Mouse (Mus musculus) neural tube, embryonic 15.5 days (tissue): ENCODE results near the gene Zfp961. TPM values are rescaled to one million over a fixed set of nuclear protein-coding genes. Genes with fewer than 3 reads are reported as not detected.

Experiments
- ATAC-seq: fragments of 200-750 bp; cut with Nextera tagmentation; 2 replicates; pipeline ENCODE4 v1.8.0; 2017; ENCODE audit warnings: mild to moderate bottlenecking, moderate TSS enrichment, moderate library complexity; ENCODE audit not compliant: low FRiP score
- H3K27ac ChIP-seq: fragments of 300-500 bp; sonication (generic); replicated peaks from 2 replicates; pipeline ENCODE4 v1.5.1; 2015; ENCODE audit warnings: mild to moderate bottlenecking, inconsistent platforms
- H3K27me3 ChIP-seq: fragments of 300-500 bp; sonication (generic); replicated peaks from 2 replicates; pipeline ENCODE4 v1.6.1; 2015; ENCODE audit warnings: inconsistent platforms
- H3K36me3 ChIP-seq: fragments of 300-500 bp; sonication (generic); 2 replicates; pipeline ENCODE4 v1.6.1; 2015; ENCODE audit warnings: inconsistent platforms
- H3K4me1 ChIP-seq: fragments of 300-500 bp; sonication (generic); 2 replicates; pipeline ENCODE4 v1.6.1; 2015; ENCODE audit warnings: inconsistent platforms
- H3K4me2 ChIP-seq: fragments of 300-500 bp; sonication (generic); 2 replicates; pipeline ENCODE4 v1.6.1; 2015; ENCODE audit warnings: inconsistent platforms, mild to moderate bottlenecking, moderate library complexity
- H3K4me3 ChIP-seq: fragments of 300-500 bp; sonication (generic); replicated peaks from 2 replicates; pipeline ENCODE4 v1.5.1; 2015; ENCODE audit warnings: mild to moderate bottlenecking, inconsistent platforms
- H3K9ac ChIP-seq: fragments of 300-500 bp; sonication (generic); replicated peaks from 2 replicates; pipeline ENCODE4 v1.6.1; 2015; ENCODE audit warnings: mild to moderate bottlenecking, inconsistent platforms
- H3K9me3 ChIP-seq: fragments of 300-500 bp; sonication (generic); replicated peaks from 2 replicates; pipeline ENCODE4 v1.6.1; 2016; ENCODE audit warnings: inconsistent platforms
- WGBS: fragments of 180-500 bp; shearing (Covaris S2); methylation state at CpG from one replicate; pipeline ENCODE4 v1.1.7; 2015; ENCODE audit warnings: mixed read lengths; 5-methylcytosine and 5-hydroxymethylcytosine counted together
- polyA plus RNA-seq: library from polyadenylated mRNA; unstranded; fragments of >200 nt; fragmentation: Nextera tagmentation; extraction: Ambion mirVana; gene quantifications from 2 replicates; pipeline ENCODE4 v1.2.1, GENCODE M21; 2015

Zfp961 gene
- polyA plus RNA-seq, 1 experiment from 2014 or later, result 13.8 TPM

- no peak overlapping the region for H3K4me2 ChIP-seq
- H3K4me3 ChIP-seq, result no peak overlapping the region
- no peak overlapping the region for H3K27ac ChIP-seq
- H3K36me3 ChIP-seq, result peaks cover 51% of the 10 kb centered on the region
- no peaks in the 10 kb centered on the region for H3K9me3 ChIP-seq
- no peaks in the 10 kb centered on the region for H3K4me1 ChIP-seq
- ATAC-seq, result no peak
- no peak overlapping the region for H3K9ac ChIP-seq
- H3K27me3 ChIP-seq, result no peaks in the 10 kb centered on the region
Observed at GRCm38 (mm10) chr8:71966411-71966810, 15.6 kb downstream of the Zfp961 start.

DNA sequence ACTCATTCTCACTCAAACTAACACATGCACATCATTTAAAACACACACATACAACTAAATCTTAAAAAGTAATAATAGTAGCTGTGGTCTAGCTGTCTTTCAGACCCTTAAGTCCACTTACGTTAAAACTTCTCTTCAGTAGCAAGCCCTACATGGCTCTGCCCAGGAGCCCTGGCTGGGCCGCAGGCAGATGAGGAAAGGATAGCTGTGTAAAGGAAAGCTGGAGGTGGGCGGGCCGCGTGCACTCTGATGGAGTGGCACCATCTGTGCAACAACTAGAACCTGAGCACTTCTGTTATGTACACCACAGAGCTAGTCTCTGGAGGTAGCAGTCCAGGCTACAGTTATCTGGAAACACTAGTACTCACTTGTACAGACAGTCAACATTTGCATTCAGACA is 16.4 kb downstream of the Zfp961 start:
- H3K4me2 ChIP-seq, result no peak overlapping the region
- H3K4me3 ChIP-seq, result no peak overlapping the region
- H3K27ac ChIP-seq, result no peak overlapping the region
- H3K9ac ChIP-seq, result no peak overlapping the region
- no peaks in the 10 kb centered on the region for H3K4me1 ChIP-seq
- ATAC-seq, result no peak
- H3K27me3 ChIP-seq, result no peaks in the 10 kb centered on the region
- no peaks in the 10 kb centered on the region for H3K9me3 ChIP-seq
- WGBS, result 99% methylated on average over 5 of the region's 5 CpGs
- peaks cover 51% of the 10 kb centered on the region for H3K36me3 ChIP-seq

DNA sequence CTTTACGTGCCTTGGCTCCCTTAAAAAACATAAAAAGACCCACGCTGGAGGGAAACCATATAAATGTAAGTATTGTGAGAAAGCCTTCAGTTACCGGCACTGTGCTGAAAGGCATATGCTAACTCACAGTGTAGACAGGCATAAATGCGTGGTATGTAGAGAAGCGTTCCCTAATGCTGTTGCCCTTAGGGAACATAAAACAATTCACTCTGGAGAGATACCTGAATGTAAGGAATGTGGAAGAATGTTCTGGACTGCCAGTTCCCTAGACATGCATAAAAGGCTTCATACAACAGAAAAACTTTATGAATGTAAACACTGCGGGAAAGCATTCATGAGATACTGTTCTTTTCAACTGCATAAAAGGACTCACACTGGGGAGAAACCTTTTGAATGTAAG is 17.3 kb downstream of the Zfp961 start:
- ATAC-seq, result no peak
- Histone ChIP-seq H3K4me1 (no peaks in the 10 kb centered on the region), H3K4me3 (no peak overlapping the region), H3K27ac (no peak overlapping the region), H3K27me3 (no peaks in the 10 kb centered on the region), H3K4me2 (no peak overlapping the region), H3K36me3 (peaks cover 51% of the 10 kb centered on the region), H3K9me3 (no peaks in the 10 kb centered on the region), H3K9ac (no peak overlapping the region)
- whole genome bisulfite sequencing, result 87% methylated on average over 6 of the region's 6 CpGs

DNA sequence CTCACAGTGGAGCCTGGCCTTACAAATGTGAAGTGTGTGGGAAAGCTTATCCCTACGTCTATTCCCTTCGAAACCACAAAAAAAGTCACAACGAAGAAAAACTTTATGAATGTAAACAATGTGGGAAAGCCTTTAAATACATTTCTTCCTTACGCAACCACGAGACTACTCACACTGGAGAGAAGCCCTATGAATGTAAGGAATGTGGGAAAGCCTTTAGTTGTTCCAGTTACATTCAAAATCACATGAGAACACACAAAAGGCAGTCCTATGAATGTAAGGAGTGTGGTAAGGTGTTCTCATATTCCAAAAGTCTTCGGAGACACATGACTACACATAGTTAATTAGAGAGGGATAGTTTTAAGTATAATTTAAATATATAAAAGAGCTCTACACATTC is 17.8 kb downstream of the Zfp961 start:
- no peak overlapping the region for H3K4me2 ChIP-seq
- H3K27ac ChIP-seq, result no peak overlapping the region
- H3K36me3 ChIP-seq, result peaks cover 51% of the 10 kb centered on the region
- 94% methylated on average over 6 of the region's 6 CpGs for WGBS
- H3K9ac ChIP-seq, result no peak overlapping the region
- H3K27me3 ChIP-seq, result no peaks in the 10 kb centered on the region
- H3K4me3 ChIP-seq, result no peak overlapping the region
- ATAC-seq, result no peak
- H3K9me3 ChIP-seq, result no peaks in the 10 kb centered on the region
- no peaks in the 10 kb centered on the region for H3K4me1 ChIP-seq

DNA sequence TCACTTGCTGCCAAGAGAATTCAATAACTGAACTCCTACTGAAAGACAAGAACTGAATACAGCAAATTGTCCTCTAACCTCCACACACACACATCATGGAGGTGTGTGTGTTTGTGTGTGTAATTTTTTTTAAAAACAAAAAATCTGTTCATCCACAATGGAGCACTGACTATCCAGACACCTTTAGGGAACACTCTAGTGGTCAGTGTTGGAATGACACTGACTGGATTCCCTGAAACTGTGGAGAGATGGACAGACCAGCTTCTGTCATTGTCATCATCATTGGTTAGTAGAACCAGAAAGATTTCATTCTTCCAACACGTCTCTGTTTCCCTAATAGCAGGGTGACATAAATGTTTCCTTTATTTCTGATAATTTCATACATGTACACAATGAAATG is 21.1 kb downstream of the Zfp961 start:
- Histone ChIP-seq H3K4me3 (no peak overlapping the region), H3K27ac (no peak overlapping the region), H3K9me3 (no peaks in the 10 kb centered on the region), H3K4me1 (no peaks in the 10 kb centered on the region), H3K4me2 (no peak overlapping the region), H3K36me3 (peaks cover 22% of the 10 kb centered on the region), H3K9ac (no peak overlapping the region), H3K27me3 (no peaks in the 10 kb centered on the region)
- ATAC-seq, result no peak
- 83% methylated on average over 1 of the region's 1 CpGs for WGBS

DNA sequence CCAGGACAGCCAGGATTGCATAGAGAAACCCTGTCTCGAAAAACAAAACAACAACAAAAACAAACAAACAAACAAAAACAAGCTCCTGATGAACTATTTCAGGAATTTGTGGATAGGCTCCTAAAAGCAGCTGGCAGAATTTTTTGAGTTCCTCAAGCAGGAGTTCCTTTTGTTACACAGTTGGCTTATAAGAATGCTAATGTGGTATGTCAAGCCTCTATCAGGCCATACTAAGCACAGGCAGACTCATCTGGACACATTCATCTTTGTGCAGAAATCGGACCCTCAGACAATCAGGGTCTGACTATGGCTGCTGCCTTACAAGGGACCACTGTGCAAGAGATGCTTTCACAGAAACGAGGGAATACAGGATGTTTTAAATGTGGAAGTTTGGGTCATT is 23.4 kb downstream of the Zfp961 start:
- H3K4me2 ChIP-seq, result no peak overlapping the region
- no peaks in the 10 kb centered on the region for H3K9me3 ChIP-seq
- H3K36me3 ChIP-seq, result peaks cover 3% of the 10 kb centered on the region; the same call in 1 of the 2 replicates
- no peak overlapping the region for H3K27ac ChIP-seq
- H3K4me3 ChIP-seq, result no peak overlapping the region
- no peaks in the 10 kb centered on the region for H3K4me1 ChIP-seq
- H3K27me3 ChIP-seq, result no peaks in the 10 kb centered on the region
- ATAC-seq, result no peak
- H3K9ac ChIP-seq, result no peak overlapping the region
- WGBS, result 77% methylated on average over 3 of the region's 3 CpGs

DNA sequence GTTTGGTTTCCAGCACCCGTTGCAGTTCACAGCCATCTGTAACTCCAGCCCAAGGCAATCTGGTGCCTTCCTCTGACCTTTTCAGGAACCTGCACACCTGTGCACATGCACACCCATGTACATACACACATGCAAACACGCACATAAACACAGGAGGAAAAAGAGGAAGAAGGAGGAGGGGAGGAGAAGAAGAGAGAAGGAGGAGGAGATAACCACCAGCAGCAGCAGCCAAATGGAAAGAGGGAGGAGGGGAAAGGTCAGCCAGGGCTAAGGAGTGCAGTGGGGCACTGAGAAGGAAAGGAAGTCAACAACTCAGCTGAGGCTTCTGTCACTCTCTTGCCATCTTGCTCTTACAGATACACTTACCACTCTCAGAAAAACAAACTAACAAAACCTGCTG is 30.2 kb downstream of the Zfp961 start:
- Histone ChIP-seq H3K27me3 (no peaks in the 10 kb centered on the region), H3K36me3 (0 out of 2 replicates have a peak, but pooled peaks cover 3% of the 10 kb centered on the region), H3K27ac (no peak overlapping the region), H3K9ac (no peak overlapping the region), H3K4me1 (no peaks in the 10 kb centered on the region), H3K4me2 (no peak overlapping the region), H3K9me3 (no peaks in the 10 kb centered on the region), H3K4me3 (no peak overlapping the region)
- no peak for ATAC-seq
- 79% methylated on average over 2 of the region's 2 CpGs for WGBS

- no peak for ATAC-seq
- Histone ChIP-seq H3K4me1 (no peaks in the 10 kb centered on the region), H3K27ac (no peak overlapping the region), H3K4me2 (no peak overlapping the region), H3K27me3 (no peaks in the 10 kb centered on the region), H3K36me3 (0 out of 2 replicates have a peak, but pooled peaks cover 3% of the 10 kb centered on the region), H3K9me3 (no peaks in the 10 kb centered on the region), H3K4me3 (no peak overlapping the region), H3K9ac (no peak overlapping the region)
- 87% methylated on average over 4 of the region's 4 CpGs for WGBS
Observed at GRCm38 (mm10) chr8:71981456-71981855, 30.6 kb downstream of the Zfp961 start.

- Histone ChIP-seq H3K9me3 (no peaks in the 10 kb centered on the region), H3K4me1 (peaks cover 6% of the 10 kb centered on the region), H3K36me3 (no peaks in the 10 kb centered on the region), H3K4me2 (no peak overlapping the region), H3K4me3 (no peak overlapping the region), H3K9ac (no peak overlapping the region), H3K27ac (no peak overlapping the region), H3K27me3 (no peaks in the 10 kb centered on the region)
- 78% methylated on average over 4 of the region's 4 CpGs for WGBS
- no peak for ATAC-seq
Observed at GRCm38 (mm10) chr8:71984601-71985000, 33.8 kb downstream of the Zfp961 start.

DNA sequence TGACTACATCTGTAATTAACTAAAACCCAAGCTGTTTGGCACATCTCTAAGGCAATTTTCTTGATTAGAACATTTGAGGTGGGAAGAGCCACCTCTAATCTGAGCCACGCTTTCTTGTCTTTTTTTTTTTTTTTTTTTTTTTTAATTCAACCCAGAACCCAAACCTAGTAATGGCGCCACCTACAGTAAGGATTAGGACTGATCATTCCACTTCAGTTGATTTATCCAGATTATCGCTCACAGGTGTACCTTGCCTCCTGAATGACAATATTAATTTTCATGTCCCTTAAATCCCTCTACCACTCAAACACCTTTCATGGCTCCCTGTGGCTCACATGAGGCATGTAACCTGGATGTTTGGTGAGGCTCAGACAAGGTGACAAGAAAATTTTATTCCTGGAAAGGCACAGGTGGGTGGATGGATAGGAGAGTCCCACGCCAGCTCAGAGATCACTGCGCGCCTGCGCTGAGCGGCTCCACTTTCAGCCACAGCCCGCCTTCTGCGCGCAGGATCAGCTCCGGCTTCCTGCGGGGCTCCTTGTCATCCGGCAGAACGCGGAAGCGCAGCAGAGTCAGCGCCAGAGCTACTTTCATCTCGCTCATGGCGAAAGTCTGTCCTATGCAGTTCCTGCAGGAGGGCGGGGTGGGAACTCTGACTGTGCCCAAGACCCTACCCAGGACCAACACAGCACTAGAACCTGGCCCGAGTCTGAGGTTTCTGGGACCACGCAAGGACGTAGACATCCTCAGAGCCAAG is 37.5 kb downstream of the Zfp961 start:
- ATAC-seq, result peak; percentile 94
- 12% methylated on average over 24 of the region's 24 CpGs for WGBS
- H3K4me2 ChIP-seq, result peak overlapping the region; percentile 73
- H3K9ac ChIP-seq, result peak overlapping the region; percentile 59
- no peaks in the 10 kb centered on the region for H3K36me3 ChIP-seq
- H3K9me3 ChIP-seq, result no peaks in the 10 kb centered on the region
- H3K27ac ChIP-seq, result peak overlapping the region; percentile 73
- peaks cover 6% of the 10 kb centered on the region for H3K4me1 ChIP-seq
- H3K27me3 ChIP-seq, result no peaks in the 10 kb centered on the region
- H3K4me3 ChIP-seq, result peak overlapping the region; percentile 49

DNA sequence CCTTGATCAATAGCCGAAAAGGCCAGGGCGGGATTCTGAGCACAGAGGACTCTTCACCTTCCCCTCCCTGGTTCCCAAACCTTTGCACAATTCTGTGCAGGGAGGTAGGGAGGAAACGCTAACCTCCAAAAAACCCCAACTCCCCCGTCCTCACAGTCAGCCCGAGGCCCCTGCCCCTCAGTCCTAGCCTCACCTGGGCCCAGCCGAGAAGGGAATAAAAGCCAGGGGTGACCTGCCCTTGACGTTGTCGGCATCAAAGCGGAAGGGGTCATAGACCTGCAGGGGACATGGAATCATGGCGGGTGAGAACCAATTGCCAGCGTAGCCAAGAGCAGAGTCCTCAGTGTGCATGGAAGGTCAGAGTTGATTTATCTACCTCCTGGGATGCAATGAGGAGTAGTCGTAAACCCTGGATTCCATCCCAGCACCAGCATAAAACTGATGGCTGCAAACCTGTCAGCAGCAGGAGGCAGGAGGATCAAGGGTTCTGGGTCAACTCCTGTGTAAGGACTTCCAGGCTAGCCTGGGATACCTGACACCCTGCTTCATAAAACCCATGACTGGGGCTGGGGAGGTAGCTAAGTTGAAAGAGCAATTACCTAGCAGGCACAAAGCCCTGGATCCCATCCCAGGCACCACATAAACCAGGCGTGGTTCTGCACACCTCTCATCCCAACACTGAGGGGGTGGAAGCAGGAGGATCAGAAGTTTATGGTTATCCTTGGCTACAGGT is 38.2 kb downstream of the Zfp961 start:
- Histone ChIP-seq H3K27ac (peak overlapping the region; percentile 73), H3K9ac (peak overlapping the region; percentile 59), H3K4me1 (peaks cover 6% of the 10 kb centered on the region), H3K4me2 (peak overlapping the region; percentile 73), H3K36me3 (no peaks in the 10 kb centered on the region), H3K9me3 (no peaks in the 10 kb centered on the region), H3K27me3 (no peaks in the 10 kb centered on the region), H3K4me3 (peak overlapping the region; percentile 49)
- WGBS, result 36% methylated on average over 13 of the region's 13 CpGs
- ATAC-seq, result peak; percentile 69

DNA sequence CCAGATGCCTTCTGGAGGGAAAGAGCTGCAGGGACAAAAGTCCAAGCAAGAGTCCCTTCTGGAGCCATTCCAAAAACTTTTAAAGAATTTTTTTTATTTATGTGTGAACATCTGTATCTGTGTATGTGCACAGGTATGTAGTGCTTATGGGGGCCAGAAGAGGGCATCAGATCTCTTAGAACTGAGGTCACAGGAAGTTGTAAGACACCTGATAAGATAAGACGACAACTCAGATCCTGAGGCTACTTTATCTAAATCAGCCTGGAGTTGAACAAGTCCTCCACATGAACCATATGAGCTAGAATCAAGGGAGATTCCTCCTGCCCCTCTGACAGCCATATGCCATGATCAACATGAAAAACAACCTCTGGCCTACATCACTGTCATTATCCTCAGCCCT is 48.6 kb downstream of the Zfp961 start:
- no peak overlapping the region for H3K9ac ChIP-seq
- H3K4me1 ChIP-seq, result no peaks in the 10 kb centered on the region
- no peak overlapping the region for H3K4me2 ChIP-seq
- no peaks in the 10 kb centered on the region for H3K36me3 ChIP-seq
- H3K4me3 ChIP-seq, result no peak overlapping the region
- no peak overlapping the region for H3K27ac ChIP-seq
- no peaks in the 10 kb centered on the region for H3K27me3 ChIP-seq
- 92% methylated on average over 1 of the region's 1 CpGs for WGBS
- H3K9me3 ChIP-seq, result no peaks in the 10 kb centered on the region
- no peak for ATAC-seq
